Mouse (Mus musculus): ENCODE measurements around the gene Rasal3.

Gene Rasal3

GRCm38 (mm10) chr17:32403417-32403816 lies at the start of gene Rasal3:
Rasal3 (minus strand) TSS chr17:32403583.
- no peak for DNase-seq (ENCODE audit: low spot score)

- DNase-seq (ENCODE audit: low spot score) = peak; percentile 12
Observed at GRCm38 (mm10) chr17:32452482-32452881, 49.1 kb upstream of the Rasal3 start, which contains the start of gene Cyp4f39. Cyp4f39 (plus strand) TSS chr17:32452723.

GRCm38 (mm10) chr17:32450844-32451537 lies 47.6 kb upstream of the Rasal3 start:
- no peak for DNase-seq (ENCODE audit: low spot score)

GRCm38 (mm10) chr17:32449042-32449441 lies 45.7 kb upstream of the Rasal3 start:
- no peak for DNase-seq (ENCODE audit: low spot score)

GRCm38 (mm10) chr17:32447195-32447594 lies 43.8 kb upstream of the Rasal3 start:
- DNase-seq (ENCODE audit: low spot score) = no peak

- DNase-seq (ENCODE audit: low spot score) = peak; percentile 15
Observed at GRCm38 (mm10) chr17:32445016-32445415, 41.6 kb upstream of the Rasal3 start.

GRCm38 (mm10) chr17:32443245-32443644 lies 39.9 kb upstream of the Rasal3 start:
- no peak for DNase-seq (ENCODE audit: low spot score)

- DNase-seq (ENCODE audit: low spot score) = no peak
Observed at GRCm38 (mm10) chr17:32437106-32437505, 33.7 kb upstream of the Rasal3 start.

GRCm38 (mm10) chr17:32435151-32435550 lies 31.8 kb upstream of the Rasal3 start:
- no peak for DNase-seq (ENCODE audit: low spot score)

GRCm38 (mm10) chr17:32434324-32434723 lies 30.9 kb upstream of the Rasal3 start:
- DNase-seq (ENCODE audit: low spot score) = no peak

- DNase-seq (ENCODE audit: low spot score) = no peak
Observed at GRCm38 (mm10) chr17:32431972-32432371, 28.6 kb upstream of the Rasal3 start.

- no peak for DNase-seq (ENCODE audit: low spot score)
Observed at GRCm38 (mm10) chr17:32426610-32427009, 23.2 kb upstream of the Rasal3 start.

- DNase-seq (ENCODE audit: low spot score) = no peak
Observed at GRCm38 (mm10) chr17:32424034-32424433, 20.7 kb upstream of the Rasal3 start, which contains the start of gene Pglyrp2. Pglyrp2 (minus strand) TSS chr17:32424167.

- DNase-seq (ENCODE audit: low spot score) = no peak
Observed at GRCm38 (mm10) chr17:32420781-32421180, 17.4 kb upstream of the Rasal3 start.

- DNase-seq (ENCODE audit: low spot score) = no peak
Observed at GRCm38 (mm10) chr17:32419989-32420388, 16.6 kb upstream of the Rasal3 start.

- no peak for DNase-seq (ENCODE audit: low spot score)
Observed at GRCm38 (mm10) chr17:32416771-32417170, 13.4 kb upstream of the Rasal3 start.

- no peak for DNase-seq (ENCODE audit: low spot score)
Observed at GRCm38 (mm10) chr17:32415417-32416020, 12.1 kb upstream of the Rasal3 start.

GRCm38 (mm10) chr17:32411898-32412297 lies 8.5 kb upstream of the Rasal3 start:
- no peak for DNase-seq (ENCODE audit: low spot score)

GRCm38 (mm10) chr17:32402779-32403157 lies 615 bp downstream of the Rasal3 start:
- no peak for DNase-seq (ENCODE audit: low spot score)

GRCm38 (mm10) chr17:32402011-32402778 lies 1.2 kb downstream of the Rasal3 start:
- no peak for DNase-seq (ENCODE audit: low spot score)

GRCm38 (mm10) chr17:32396266-32396665 lies 7.1 kb downstream of the Rasal3 start:
- no peak for DNase-seq (ENCODE audit: low spot score)

GRCm38 (mm10) chr17:32393944-32394343 lies 9.4 kb downstream of the Rasal3 start:
- no peak for DNase-seq (ENCODE audit: low spot score)

GRCm38 (mm10) chr17:32389101-32389659 lies 14.2 kb downstream of the Rasal3 start, which contains the start of gene Wiz:
Wiz (minus strand) TSS chr17:32389439.
- DNase-seq (ENCODE audit: low spot score) = peak; percentile 92

Measured in ovary, postnatal 14 days (tissue).